ENCODE assay signal across 9 mouse cellular contexts in genomic region chr3:105403410-105404076, GRCm38 (mm10). TPM values are rescaled to one million over a fixed set of nuclear protein-coding genes. Genes with fewer than 3 reads are reported as not detected.
A peak's percentile ranks its signal among the peaks of the same experiment; 100 is the strongest.
DNase-seq lines count a peak whose midpoint lies in the region; ATAC-seq and TF ChIP-seq lines count a peak whose summit lies in the region.
"Had no signal": no experiment of that assay in that cellular context is flagged by ENCODE, and none has a peak within 500 bp of the region (broad histone marks: within the 10 kb centered on the region; RNA-seq: fewer than 3 reads in every experiment).

No protein-coding gene starts in this region.

- H3K4me2 ChIP-seq in intestine, embryonic 15.5 days (replicated peaks), result no peak overlapping the region
- no peak overlapping the region for H3K4me2 ChIP-seq in stomach, postnatal 0 days (replicated peaks; ENCODE audit: low read depth)

- TF ChIP-seq EP300 in stomach, postnatal 0 days (optimal IDR thresholded peaks at IDR 0.05), result no peak

- H3K9ac ChIP-seq in intestine, embryonic 15.5 days, result no peak overlapping the region
- H3K9ac ChIP-seq in stomach, postnatal 0 days (ENCODE audit: low read length), result no peak overlapping the region

- no peaks in the 10 kb centered on the region for H3K9me3 ChIP-seq in forebrain, embryonic 10.5 days
- H3K9me3 ChIP-seq in intestine, embryonic 15.5 days, result no peaks in the 10 kb centered on the region
- H3K9me3 ChIP-seq in stomach, postnatal 0 days (ENCODE audit: control insufficient read depth, low read length), result no peaks in the 10 kb centered on the region

- H3K4me3 ChIP-seq in forebrain, embryonic 10.5 days, result no peak overlapping the region
- no peak overlapping the region for H3K4me3 ChIP-seq in intestine, embryonic 15.5 days (replicated peaks)
- no peak overlapping the region for H3K4me3 ChIP-seq in stomach, postnatal 0 days (ENCODE audit: low read depth, low read length)

- peak; percentile 58 for TF ChIP-seq CTCF in stomach, postnatal 0 days (IDR thresholded peaks at IDR 0.05; ENCODE audit: low read depth)

- H3K27me3 ChIP-seq in forebrain, embryonic 10.5 days (ENCODE audit: poor library complexity, severe bottlenecking), result no peaks in the 10 kb centered on the region
- no peaks in the 10 kb centered on the region for H3K27me3 ChIP-seq in intestine, embryonic 15.5 days (replicated peaks)
- H3K27me3 ChIP-seq in stomach, postnatal 0 days (ENCODE audit: control insufficient read depth, insufficient read depth, low read length), result no peaks in the 10 kb centered on the region

- H3K4me1 ChIP-seq in forebrain, embryonic 10.5 days, result peaks cover 20% of the 10 kb centered on the region
- H3K4me1 ChIP-seq in intestine, embryonic 15.5 days (replicated peaks), result peaks cover 5% of the 10 kb centered on the region; the same call in 1 of the 2 replicates
- H3K4me1 ChIP-seq in stomach, postnatal 0 days (replicated peaks; ENCODE audit: control insufficient read depth, insufficient read depth), result no peaks in the 10 kb centered on the region

- WGBS in forebrain, embryonic 10.5 days, result 68% methylated on average over 5 of the region's 5 CpGs
- whole genome bisulfite sequencing in intestine, embryonic 15.5 days, result 59% methylated on average over 5 of the region's 5 CpGs
- 59% methylated on average over 5 of the region's 5 CpGs for WGBS in stomach, postnatal 0 days

- ATAC-seq in intestine, embryonic 15.5 days, result peak; percentile 42; the same call in 1 of the 2 replicates
- ATAC-seq in stomach, postnatal 0 days (ENCODE audit: low FRiP score, low TSS enrichment), result no peak

- no peaks in the 10 kb centered on the region for H3K36me3 ChIP-seq in forebrain, embryonic 10.5 days (replicated peaks)
- no peaks in the 10 kb centered on the region for H3K36me3 ChIP-seq in intestine, embryonic 15.5 days
- H3K36me3 ChIP-seq in stomach, postnatal 0 days (ENCODE audit: control insufficient read depth, insufficient read depth, low read length), result no peaks in the 10 kb centered on the region

- peak; percentile 5 for DNase-seq in thymus, postnatal 0 days (ENCODE audit: low spot score)
- DNase-seq in thymus, postnatal 4 days, result no peak
- peak; percentile 21 for DNase-seq in forebrain, embryonic 10.5 days (ENCODE audit: extremely low spot score, low spot score)
- DNase-seq in stomach, postnatal 0 days (ENCODE audit: low spot score), result no peak
- DNase-seq in adipocyte (ENCODE audit: low spot score), result no peak
- no peak for DNase-seq in cerebellum, adult 9-10 months
- DNase-seq in right cerebral cortex, postnatal 4 days, result no peak
- DNase-seq: lung, adult 2 months had no signal

- 0 out of 2 replicates have a peak overlapping the region, but pooled peaks have one; percentile 35 for H3K27ac ChIP-seq in forebrain, embryonic 10.5 days
- H3K27ac ChIP-seq in intestine, embryonic 15.5 days, result peak overlapping the region; percentile 44; the same call in 1 of the 2 replicates
- no peak overlapping the region; the same call in 1 of the 2 replicates for H3K27ac ChIP-seq in stomach, postnatal 0 days (replicated peaks)

RNA-seq across cellular contexts. Expression of gene Kcnd3, which starts 48.6 kb away (rescaled TPM):
- polyA plus RNA-seq in thymus, postnatal 0 days (2015; fragmentation: Nextera tagmentation; extraction: Ambion mirVana), result 0.05 TPM in 2 replicates
- 0.21 and 0.31 TPM in 2 replicates for polyA plus RNA-seq in forebrain, embryonic 10.5 days (2016; fragmentation: Nextera tagmentation; extraction: Ambion mirVana)
- polyA plus RNA-seq in intestine, embryonic 15.5 days (2015; fragmentation: Nextera tagmentation; extraction: Ambion mirVana), result 4.3 and 4.5 TPM in 2 replicates
- polyA plus RNA-seq in stomach, postnatal 0 days (2015; fragmentation: Nextera tagmentation; extraction: Ambion mirVana), result 2.4 and 2.7 TPM in 2 replicates

Comparison
In these comparisons a context has a peak if more than half of its experiments do, and no peak if none do; other contexts are left out.
1. DNase-seq: peak in thymus, postnatal 0 days (single experiment) and forebrain, embryonic 10.5 days (single experiment); none in thymus, postnatal 4 days (single experiment), stomach, postnatal 0 days (single experiment), adipocyte (single experiment), cerebellum, adult 9-10 months (single experiment) and right cerebral cortex, postnatal 4 days (single experiment).